Mouse (Mus musculus): Measurements from ENCODE around the gene Casp1.

DNA sequence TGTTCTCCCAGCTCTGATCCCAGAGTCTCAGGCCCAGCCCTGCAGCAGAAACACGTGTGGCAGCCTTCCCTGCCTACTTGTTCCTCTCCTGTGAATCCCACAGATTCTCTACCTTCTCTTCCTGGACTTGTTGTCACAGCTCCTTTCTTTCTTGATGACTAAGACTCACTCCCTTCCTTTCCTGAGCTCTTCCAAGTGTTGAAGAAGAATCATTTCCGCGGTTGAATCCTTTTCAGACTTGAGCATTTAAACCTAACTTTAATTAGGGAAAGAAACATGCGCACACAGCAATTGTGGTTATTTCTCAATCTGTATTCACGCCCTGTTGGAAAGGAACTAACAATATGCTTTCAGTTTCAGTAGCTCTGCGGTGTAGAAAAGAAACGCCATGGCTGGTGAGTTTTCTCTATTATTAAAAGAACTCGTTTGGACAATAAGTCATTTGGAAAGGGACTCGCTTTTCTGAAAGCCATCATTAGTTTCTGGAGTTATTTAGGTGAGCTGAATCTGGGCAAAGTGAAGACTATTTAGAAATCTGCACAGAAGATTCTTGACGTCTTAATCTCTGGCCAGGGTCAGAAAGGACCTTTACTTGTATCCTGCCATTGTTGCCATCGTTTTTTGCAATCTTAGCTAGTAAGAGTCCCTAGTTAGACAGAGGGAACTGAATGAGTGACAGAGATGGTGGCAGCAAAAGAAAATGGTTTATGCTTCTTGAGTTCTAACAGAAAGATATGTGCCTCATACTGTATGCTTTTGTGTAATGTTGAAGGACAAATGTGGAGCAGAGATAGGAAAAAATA, at the start of gene Casp1:
- TF ChIP-seq CTCF (IDR thresholded peaks at IDR 0.05; ENCODE audit: borderline replicate concordance, insufficient read depth, low read length) = no peak
- no peak for TF ChIP-seq POLR2A (IDR thresholded peaks at IDR 0.05; ENCODE audit: low read depth, low read length)
